Mouse (Mus musculus) cerebellum, adult (tissue): Measurements from ENCODE around the gene Tmem191c.

ENCODE experiments used
- ATAC-seq: cut with Nextera tagmentation; 2 replicates; pipeline ENCODE4 v1.9.2; 2017; ENCODE audit warnings: mild to moderate bottlenecking, moderate library complexity, mixed read lengths; ENCODE audit not compliant: insufficient number of reproducible peaks, low FRiP score, low TSS enrichment

Tmem191c gene

DNA sequence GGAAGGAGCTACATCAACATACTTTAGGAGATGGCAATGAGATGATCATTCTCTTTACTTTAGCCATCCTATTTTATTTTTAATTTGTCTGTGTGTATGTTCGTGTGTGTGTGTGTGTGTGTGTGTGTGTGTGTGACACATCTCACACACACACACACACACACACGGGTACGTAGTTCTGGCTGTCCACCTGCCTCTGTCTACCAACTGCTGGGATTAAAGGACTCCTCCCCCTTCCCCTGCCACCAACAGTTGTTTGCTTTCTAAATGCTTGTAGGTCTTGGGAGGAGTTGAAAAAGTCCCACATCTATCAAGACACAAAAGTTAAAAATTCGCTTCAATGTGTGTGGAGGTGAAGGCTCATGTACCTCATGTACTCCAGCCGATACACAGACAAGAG lies 48.9 kb downstream of the Tmem191c start:
- ATAC-seq, result no peak

DNA sequence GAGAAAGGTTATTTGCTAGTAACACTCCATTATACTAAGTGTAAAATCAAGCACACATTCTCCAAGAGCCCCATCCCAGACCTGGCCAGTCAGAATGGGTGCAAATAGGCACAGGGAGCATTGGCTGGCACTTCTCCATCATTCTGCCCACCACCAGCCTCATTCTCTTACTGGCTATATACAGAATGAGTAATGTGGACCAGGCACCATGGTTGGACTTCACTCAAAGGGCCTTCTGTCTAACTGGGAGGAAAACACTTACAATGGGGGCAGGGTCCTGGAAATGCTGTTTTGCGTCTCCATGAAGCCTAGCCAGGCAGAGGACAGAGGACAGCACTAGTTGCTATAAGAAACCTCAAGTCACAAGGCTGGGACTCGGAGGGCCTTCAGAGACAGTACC lies 50.2 kb downstream of the Tmem191c start:
- ATAC-seq, result no peak

DNA sequence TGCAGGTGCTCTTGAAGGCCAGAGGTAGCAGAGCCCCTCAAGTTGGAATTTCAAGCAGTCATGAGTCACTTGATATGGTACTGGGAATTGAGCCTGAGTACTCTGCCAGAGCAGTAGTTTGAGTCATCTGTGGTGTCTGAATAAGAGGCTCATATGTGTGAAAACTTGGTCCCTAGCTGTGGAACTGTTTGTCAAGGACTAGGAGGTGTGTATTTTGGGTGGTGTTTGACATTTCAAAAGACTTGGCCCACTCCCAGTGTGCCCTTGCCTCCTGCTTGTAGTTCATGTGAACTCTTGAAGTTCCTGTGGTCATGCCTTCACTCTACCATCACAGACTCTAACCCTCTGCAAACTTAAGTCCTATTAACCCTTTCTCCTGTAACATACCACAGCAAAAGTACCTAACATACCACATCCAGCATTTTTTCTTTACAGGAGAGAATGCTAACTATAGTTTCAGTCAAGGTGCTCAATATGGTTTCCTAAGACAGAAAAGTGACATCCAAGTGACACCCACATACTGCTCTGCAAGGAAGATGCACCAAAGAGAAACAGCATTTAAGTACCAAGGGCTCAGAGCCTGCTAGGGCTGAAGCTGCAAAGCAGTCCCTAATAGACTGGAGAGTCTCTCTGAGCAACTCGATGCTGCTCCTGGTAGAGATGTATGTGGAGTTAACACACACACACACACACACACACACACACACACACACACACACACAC lies 54.1 kb downstream of the Tmem191c start:
- no peak for ATAC-seq

DNA sequence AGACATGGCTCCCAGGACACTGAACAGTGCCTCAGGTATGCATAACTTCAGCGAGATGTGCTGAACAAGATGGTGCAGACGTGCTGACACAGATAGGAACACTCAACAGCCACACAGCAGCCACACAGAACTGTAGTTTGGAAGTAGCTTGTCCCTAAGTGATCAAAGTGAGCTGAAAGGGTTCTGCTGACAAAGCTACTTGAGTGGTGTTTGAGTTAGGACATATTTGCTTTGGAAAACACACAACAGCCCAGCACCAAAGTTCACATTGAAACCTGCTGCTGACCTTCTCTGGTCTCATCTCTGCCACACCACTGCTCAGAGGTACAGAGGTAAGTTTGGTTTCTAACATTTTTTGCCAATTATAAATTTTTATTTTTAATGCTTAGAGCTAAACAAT lies 55.2 kb downstream of the Tmem191c start, which contains the start of gene Serpind1:
Serpind1 (plus strand) TSS at position 256 of the 400 bp plus-strand sequence.
- ATAC-seq, result no peak

DNA sequence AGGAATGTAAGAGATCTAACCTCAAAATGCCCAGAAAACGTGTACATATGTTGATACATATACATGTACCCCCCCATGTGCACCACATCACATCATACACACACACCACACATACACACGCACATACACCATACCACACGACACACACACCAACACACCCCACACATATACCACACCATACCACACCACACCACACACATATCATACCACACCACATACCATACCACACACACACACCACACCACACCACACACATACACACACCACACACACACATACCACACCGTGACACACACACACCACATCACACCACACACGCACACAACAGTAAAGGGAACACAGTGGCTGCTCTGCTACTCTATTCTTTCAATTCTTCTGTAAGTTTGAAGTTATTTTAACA lies 56.0 kb downstream of the Tmem191c start:
- ATAC-seq, result no peak
